Mouse (Mus musculus) MN1 (cell line): ENCODE results near the gene Orc3.
"Not testable (repeated sequence)": the region's sequence is repeated elsewhere in the genome, so short reads cannot be mapped to it uniquely, and the experiment has no call there.

ENCODE experiments used
- DNase-seq: peaks from one replicate; pipeline ENCODE4 v3.0.0-alpha.2; 2016; ENCODE audit warnings: low spot score

The Orc3 gene

GRCm38 (mm10) chr4:34582476-34582875 is 32.3 kb downstream of the Orc3 start:
- DNase-seq = no peak

- DNase-seq = no peak
These were observed 32.8 kb downstream of the Orc3 start for GRCm38 (mm10) chr4:34581990-34582389.

DNA sequence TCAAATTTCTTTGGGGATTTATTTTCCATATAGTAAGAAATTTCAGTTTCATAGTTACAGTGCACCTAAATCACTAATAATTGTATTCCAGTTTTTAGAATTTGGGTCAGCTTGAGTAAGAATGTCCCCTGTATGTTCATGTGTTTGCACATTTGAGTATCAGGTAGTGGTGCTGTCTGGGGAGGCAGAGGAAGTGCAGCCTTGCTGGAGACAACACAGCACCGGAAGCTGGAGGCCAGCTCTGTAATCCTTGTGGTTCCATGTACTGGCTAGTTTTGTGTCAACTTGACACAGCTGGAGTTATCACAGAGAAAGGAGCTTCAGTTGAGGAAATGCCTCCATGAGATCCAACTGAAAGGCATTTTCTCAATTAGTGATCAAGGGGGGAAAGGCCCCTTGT is 33.3 kb downstream of the Orc3 start:
- DNase-seq = not testable (repeated sequence)

GRCm38 (mm10) chr4:34579215-34579614 is 35.5 kb downstream of the Orc3 start:
- DNase-seq = no peak

GRCm38 (mm10) chr4:34577028-34577427 is 37.7 kb downstream of the Orc3 start:
- DNase-seq = no peak

DNA sequence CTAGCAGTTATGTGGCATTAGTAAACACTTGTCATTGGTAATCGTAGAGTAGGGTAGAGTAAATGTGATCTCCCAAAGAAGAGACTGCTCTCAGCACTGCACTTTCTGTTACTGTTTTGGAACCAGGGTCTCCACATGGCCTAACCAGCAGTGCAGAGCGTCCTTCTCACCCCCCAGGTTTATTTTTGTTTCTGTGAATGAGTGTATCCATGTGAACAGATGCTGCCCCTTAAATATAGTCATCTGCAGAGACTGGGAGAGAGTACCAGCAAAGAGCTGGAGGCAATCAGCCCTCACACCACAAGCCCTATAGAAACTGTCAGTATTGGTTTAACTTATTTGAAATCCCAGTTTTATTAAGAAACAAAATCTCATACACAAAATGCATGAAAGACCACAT is 41.9 kb downstream of the Orc3 start:
- DNase-seq = no peak

GRCm38 (mm10) chr4:34566226-34566625 is 48.5 kb downstream of the Orc3 start:
- no peak for DNase-seq

- DNase-seq = no peak
These were observed 53.8 kb downstream of the Orc3 start for GRCm38 (mm10) chr4:34560971-34561370.

- DNase-seq = no peak
These were observed 58.6 kb downstream of the Orc3 start for GRCm38 (mm10) chr4:34556183-34556582.

GRCm38 (mm10) chr4:34555604-34556003 is 59.1 kb downstream of the Orc3 start:
- DNase-seq = no peak

DNA sequence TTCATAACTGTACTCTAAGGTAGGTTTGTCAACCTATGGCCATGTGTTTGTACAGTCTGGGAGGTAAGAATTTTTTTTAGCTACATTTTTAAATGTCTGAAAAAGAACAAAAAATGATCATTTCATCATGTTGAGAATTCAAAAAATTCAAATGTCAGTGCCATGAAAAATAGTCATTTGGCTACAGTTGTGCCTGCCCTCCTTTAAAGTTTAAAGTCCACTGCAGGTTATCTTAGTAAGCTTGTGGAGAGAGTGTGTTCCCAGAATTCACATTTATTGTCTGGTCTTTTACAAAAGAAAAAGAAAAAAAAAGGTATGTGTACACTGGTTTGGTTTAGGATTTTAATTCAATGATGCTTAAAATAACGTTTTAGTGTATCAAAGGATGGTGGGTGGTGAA is 60.1 kb downstream of the Orc3 start:
- no peak for DNase-seq

- no peak for DNase-seq
These were observed 62.8 kb downstream of the Orc3 start for GRCm38 (mm10) chr4:34551966-34552365.

GRCm38 (mm10) chr4:34551098-34551809 is 63.5 kb downstream of the Orc3 start:
- DNase-seq = peak; percentile 74

GRCm38 (mm10) chr4:34550748-34551097 is 64.0 kb downstream of the Orc3 start, which contains the start of gene Akirin2:
Gene Akirin2, plus strand, starts transcription at chr4:34550937.
- DNase-seq = no peak

DNA sequence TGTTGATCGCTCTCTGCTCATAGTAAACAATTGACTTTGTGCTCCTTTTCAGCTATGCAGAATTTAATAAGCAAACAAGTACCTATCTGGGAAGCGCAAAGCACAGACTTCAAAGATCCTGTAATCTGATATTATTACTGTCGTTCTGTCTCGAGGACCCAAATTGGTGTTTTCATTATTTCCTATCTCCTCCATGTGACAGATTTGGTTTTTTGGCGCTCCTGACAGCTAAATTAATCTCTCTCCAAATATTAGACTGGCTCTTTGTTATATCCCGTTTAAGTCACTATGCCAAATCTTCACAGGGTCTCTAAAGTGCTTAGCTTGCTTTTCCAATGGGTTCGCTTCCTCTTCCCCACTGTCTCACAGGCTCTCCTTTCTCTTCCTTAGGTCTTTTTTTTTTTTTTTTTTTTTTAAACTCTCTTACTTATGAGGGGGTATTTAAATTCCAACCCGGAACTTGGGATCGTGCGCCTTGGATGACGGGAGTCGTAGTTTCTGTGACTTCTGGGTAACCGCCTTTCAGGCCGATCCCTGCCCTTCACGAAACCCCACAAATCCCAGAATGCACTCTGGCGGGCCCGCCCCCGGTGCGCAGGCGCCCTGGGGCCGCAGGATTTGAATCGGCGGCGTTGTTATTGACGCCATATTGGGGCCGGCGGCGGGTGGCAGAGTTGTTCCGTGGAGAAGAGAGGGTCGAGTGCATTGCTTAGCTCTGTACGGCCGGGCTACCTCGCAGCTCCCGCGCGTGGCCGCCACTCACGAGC is 64.6 kb downstream of the Orc3 start:
- peak; percentile 96 for DNase-seq

DNA sequence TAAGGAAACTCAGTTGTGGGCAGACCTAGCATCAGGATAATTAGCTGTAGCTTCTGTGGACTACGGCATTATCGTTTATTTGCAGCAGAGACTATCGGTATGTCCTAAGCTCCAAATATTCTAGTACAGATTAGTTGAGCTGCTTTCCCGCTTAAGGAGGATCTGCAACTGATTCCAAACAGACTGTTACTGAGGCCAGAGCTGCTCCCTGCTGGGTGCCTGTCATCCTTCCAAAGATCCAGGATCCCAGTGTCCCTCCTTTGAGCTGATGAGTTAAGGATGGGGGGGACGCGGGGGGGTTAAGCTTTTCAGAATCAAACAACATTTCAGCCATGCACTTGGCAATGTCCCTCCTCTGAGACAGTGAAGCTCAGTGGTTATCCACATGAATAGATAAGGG is 84.8 kb downstream of the Orc3 start:
- DNase-seq = no peak

DNA sequence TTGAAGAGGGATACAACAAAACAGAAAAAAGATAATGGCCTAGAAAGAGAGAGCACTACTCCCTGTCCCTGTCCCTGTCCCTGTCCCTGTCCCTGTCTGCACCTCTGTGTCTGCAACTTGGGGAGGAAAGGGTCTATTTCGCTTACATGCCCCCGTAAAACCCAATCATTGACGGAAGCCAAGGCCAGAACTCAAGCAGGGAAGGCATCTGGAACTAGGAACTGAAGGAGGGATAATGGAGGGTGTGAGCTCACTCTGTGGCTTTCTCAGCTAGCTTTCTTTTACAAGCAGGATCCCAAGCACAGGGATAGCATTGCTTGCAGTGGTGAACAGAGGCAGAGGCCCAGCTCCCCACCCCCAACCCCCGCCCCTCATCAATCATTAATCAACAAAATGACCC is 85.4 kb downstream of the Orc3 start:
- DNase-seq = no peak

DNA sequence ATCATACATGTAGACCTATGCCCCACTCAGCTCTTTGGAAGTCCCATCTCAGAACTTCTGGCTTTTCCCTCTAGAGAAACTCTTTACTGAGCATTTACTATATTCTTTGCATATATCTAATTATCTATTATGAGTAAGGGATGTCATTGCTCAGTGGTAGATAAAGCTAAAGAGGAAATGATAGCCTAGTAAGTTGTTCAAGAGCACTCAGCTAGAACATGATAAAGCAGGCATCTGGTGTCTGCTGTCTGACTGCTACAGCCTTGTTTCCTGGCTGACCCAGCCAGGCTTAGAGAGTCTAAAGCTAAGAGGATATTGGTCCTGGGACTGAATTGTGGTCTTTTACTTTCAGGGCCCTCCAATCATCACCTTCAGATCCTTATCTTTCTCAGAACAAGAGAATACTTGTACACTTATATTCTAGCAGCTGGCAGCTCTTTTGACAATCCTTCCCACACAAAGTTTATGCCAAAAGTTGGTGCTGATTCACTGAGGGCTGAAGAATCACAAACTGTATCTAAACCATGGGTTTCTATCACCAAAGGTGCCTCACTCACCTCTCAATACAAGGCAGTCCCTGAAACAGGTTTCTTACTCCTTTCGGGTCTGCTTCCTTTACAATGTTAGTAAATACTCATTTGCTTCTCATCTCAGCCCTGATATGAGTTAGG is 86.2 kb downstream of the Orc3 start:
- no peak for DNase-seq

DNA sequence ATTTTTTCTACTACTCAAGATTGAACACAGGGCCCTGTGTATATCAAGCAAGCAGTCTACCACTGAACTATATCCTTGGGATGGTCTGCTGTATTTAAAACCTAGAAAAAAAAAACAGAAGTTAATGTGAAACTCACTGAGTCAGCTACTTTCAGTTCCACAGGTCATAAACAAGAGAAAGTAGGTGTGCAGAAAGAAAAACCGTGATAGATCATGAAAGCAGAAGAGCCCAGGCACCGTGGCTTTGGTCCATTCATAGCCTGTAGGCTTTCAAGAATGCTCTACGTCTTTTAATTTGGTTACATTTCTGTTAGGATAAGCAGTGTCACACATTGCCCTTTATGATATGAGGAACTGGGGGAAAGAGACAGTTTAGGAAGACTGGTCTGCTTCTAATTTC is 88.0 kb downstream of the Orc3 start:
- DNase-seq = no peak

- DNase-seq = no peak
These were observed 91.2 kb downstream of the Orc3 start for GRCm38 (mm10) chr4:34523586-34523985.

DNA sequence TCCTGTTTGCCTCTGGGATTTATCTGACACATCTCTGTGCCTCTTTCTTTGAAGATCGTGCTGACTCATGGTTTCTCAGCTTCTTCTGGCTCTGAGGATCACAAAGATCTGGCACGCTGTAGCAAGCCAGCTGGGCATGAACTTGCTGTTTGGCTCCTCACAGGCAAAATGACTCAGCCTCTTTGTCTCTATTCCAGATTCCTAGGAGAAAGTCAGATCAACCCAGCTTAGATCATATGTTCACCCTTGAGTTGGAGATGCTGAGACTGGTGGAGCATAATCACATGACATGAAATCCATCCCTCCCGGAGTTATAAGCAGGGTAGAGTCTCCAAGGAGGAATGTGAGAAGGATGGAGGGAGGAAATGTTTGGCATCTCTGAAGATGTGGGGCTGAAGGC is 91.9 kb downstream of the Orc3 start:
- peak; percentile 71 for DNase-seq
